Comparison of ENCODE assay signal across 8 mouse cellular contexts in the genomic region with DNA sequence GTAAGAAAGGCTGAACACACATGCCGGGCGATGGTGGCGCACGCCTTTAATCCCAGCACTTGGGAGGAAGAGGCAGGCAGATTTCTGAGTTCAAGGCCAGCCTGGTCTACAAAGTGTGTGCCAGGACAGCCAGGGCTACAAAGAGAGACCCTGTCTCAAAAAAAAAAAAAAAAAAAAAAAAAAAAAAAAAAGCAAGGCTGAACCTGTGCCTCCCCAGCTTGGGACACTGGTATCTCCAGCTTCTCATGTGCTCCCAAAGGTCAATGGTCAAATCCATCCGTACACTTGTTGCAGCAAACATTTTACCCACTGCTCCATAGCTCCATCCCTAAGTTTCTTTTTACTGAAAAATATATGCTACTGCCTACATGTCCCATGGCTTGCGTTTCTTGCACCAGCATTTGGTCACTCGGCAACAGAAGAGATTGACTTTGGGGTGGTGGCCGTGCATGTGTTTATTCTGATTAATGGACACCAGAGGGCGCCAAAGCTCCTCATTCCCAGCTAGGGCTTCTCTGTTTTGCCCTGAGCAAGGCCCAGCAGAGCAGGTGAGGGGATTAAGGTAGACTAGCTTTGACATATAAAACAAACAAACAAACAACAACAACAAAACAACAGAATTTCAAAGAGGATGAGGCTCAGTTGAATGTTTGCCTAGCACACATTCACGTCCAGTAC. TPM values are rescaled to one million over a fixed set of nuclear protein-coding genes. Genes with fewer than 3 reads are reported as not detected.
DNase-seq lines count a peak whose midpoint lies in the region; ATAC-seq and TF ChIP-seq lines count a peak whose summit lies in the region.

No protein-coding gene starts in this region.

- peak; percentile 94 for TF ChIP-seq CTCF in kidney, postnatal 0 days (IDR thresholded peaks at IDR 0.05; ENCODE audit: low read depth)

- no peak overlapping the region for H3K4me2 ChIP-seq in heart, embryonic 11.5 days
- H3K4me2 ChIP-seq in kidney, postnatal 0 days (ENCODE audit: low read length), result no peak overlapping the region
- H3K4me2 ChIP-seq in liver, embryonic 15.5 days, result no peak overlapping the region
- no peak overlapping the region for H3K4me2 ChIP-seq in neural tube, embryonic 11.5 days (ENCODE audit: low read depth)

- H3K9ac ChIP-seq in heart, embryonic 11.5 days (ENCODE audit: low read depth, low read length), result no peak overlapping the region
- H3K9ac ChIP-seq in kidney, postnatal 0 days (ENCODE audit: low read depth, low read length), result no peak overlapping the region
- H3K9ac ChIP-seq in liver, embryonic 15.5 days, result no peak overlapping the region
- H3K9ac ChIP-seq in neural tube, embryonic 11.5 days (ENCODE audit: low read length), result no peak overlapping the region

- no peaks in the 10 kb centered on the region for H3K9me3 ChIP-seq in heart, embryonic 11.5 days (replicated peaks; ENCODE audit: control insufficient read depth, low read length)
- no peaks in the 10 kb centered on the region for H3K9me3 ChIP-seq in kidney, postnatal 0 days (replicated peaks; ENCODE audit: low read length)
- no peaks in the 10 kb centered on the region for H3K9me3 ChIP-seq in liver, embryonic 15.5 days (replicated peaks)
- H3K9me3 ChIP-seq in neural tube, embryonic 11.5 days (ENCODE audit: control insufficient read depth, low read length), result no peaks in the 10 kb centered on the region

- 46% methylated on average over 10 of the region's 10 CpGs for WGBS in heart, embryonic 11.5 days (ENCODE audit: insufficient replicate concordance)
- WGBS in kidney, postnatal 0 days, result 47% methylated on average over 10 of the region's 10 CpGs
- 49% methylated on average over 10 of the region's 10 CpGs for WGBS in liver, embryonic 15.5 days (ENCODE audit: insufficient replicate concordance)
- WGBS in neural tube, embryonic 11.5 days, result 46% methylated on average over 10 of the region's 10 CpGs

- H3K4me1 ChIP-seq in heart, embryonic 11.5 days (ENCODE audit: control insufficient read depth, insufficient read depth, low read length), result no peaks in the 10 kb centered on the region
- no peaks in the 10 kb centered on the region for H3K4me1 ChIP-seq in kidney, postnatal 0 days (replicated peaks; ENCODE audit: insufficient read depth, low read length)
- H3K4me1 ChIP-seq in liver, embryonic 15.5 days (replicated peaks), result peaks cover 27% of the 10 kb centered on the region
- no peaks in the 10 kb centered on the region for H3K4me1 ChIP-seq in neural tube, embryonic 11.5 days (ENCODE audit: control insufficient read depth, insufficient read depth, low read length)

- H3K27ac ChIP-seq in heart, embryonic 11.5 days (ENCODE audit: low read depth, low read length), result no peak overlapping the region
- no peak overlapping the region for H3K27ac ChIP-seq in kidney, postnatal 0 days
- no peak overlapping the region for H3K27ac ChIP-seq in liver, embryonic 15.5 days (replicated peaks)
- H3K27ac ChIP-seq in neural tube, embryonic 11.5 days (ENCODE audit: low read depth, low read length), result no peak overlapping the region

- ATAC-seq in CD4-positive, CD25-positive, alpha-beta regulatory T cell, adult 4 months, result peak; percentile 79
- 0 out of 2 replicates have a peak, but pooled peaks have one; percentile 11 for ATAC-seq in heart, embryonic 11.5 days (replicated peaks; ENCODE audit: insufficient number of reproducible peaks, low FRiP score, low TSS enrichment)
- 0 out of 2 replicates have a peak, but pooled peaks have one; percentile 44 for ATAC-seq in kidney, postnatal 0 days (replicated peaks; ENCODE audit: low FRiP score, low read depth)
- peak; percentile 43; the same call in 1 of the 2 replicates for ATAC-seq in liver, embryonic 15.5 days (ENCODE audit: insufficient read depth)
- peak; percentile 58; the same call in 1 of the 2 replicates for ATAC-seq in neural tube, embryonic 11.5 days (ENCODE audit: insufficient read depth, low FRiP score, low TSS enrichment)

- no peaks in the 10 kb centered on the region for H3K27me3 ChIP-seq in heart, embryonic 11.5 days (ENCODE audit: control insufficient read depth, insufficient read depth, low read length)
- H3K27me3 ChIP-seq in kidney, postnatal 0 days (ENCODE audit: insufficient read depth, low read length), result no peaks in the 10 kb centered on the region
- H3K27me3 ChIP-seq in liver, embryonic 15.5 days, result no peaks in the 10 kb centered on the region
- H3K27me3 ChIP-seq in neural tube, embryonic 11.5 days (ENCODE audit: control insufficient read depth, insufficient read depth, low read length), result no peaks in the 10 kb centered on the region

- peak; percentile 69 for DNase-seq in adrenal gland, adult 2 months
- DNase-seq in embryo, embryonic 11.5 days (ENCODE audit: low read depth, low spot score), result peak; percentile 71
- peak; percentile 90 for DNase-seq in kidney, postnatal 0 days (ENCODE audit: low spot score)
- DNase-seq in neural tube, embryonic 11.5 days (ENCODE audit: low spot score), result peak; percentile 75
- DNase-seq in testis, postnatal 10 days (ENCODE audit: low spot score), result peak; percentile 69

- H3K36me3 ChIP-seq in heart, embryonic 11.5 days (ENCODE audit: control insufficient read depth, insufficient read depth, low read length), result no peaks in the 10 kb centered on the region
- H3K36me3 ChIP-seq in kidney, postnatal 0 days (ENCODE audit: insufficient read depth, low read length), result no peaks in the 10 kb centered on the region
- H3K36me3 ChIP-seq in liver, embryonic 15.5 days (replicated peaks), result no peaks in the 10 kb centered on the region
- no peaks in the 10 kb centered on the region for H3K36me3 ChIP-seq in neural tube, embryonic 11.5 days (ENCODE audit: control insufficient read depth, insufficient read depth, low read length)

- no peak overlapping the region for H3K4me3 ChIP-seq in heart, embryonic 11.5 days (ENCODE audit: low read depth, low read length)
- H3K4me3 ChIP-seq in kidney, postnatal 0 days (replicated peaks; ENCODE audit: low read depth, low read length), result no peak overlapping the region
- H3K4me3 ChIP-seq in liver, embryonic 15.5 days (replicated peaks), result no peak overlapping the region
- H3K4me3 ChIP-seq in neural tube, embryonic 11.5 days (ENCODE audit: low read depth, low read length), result no peak overlapping the region

RNA-seq across cellular contexts. Expression of gene Yipf2, which starts 9.2 kb away (rescaled TPM):
- polyA plus RNA-seq in CD4-positive, CD25-positive, alpha-beta regulatory T cell, adult 4 months (2017; shearing (Covaris generic)), result 10 to 100 TPM; 19.6 to 30.7 TPM
- 10 to 100 TPM; 26.5 to 36.1 TPM for total RNA-seq in adrenal gland, adult 2 months (2021)
- polyA plus RNA-seq in adrenal gland, adult 2 months (2012; rRNA removed), result 58.5 and 67.4 TPM in 2 replicates
- 10.9 and 11.8 TPM in 2 replicates for polyA plus RNA-seq in heart, embryonic 11.5 days (2014; fragmentation: Nextera tagmentation; extraction: Ambion mirVana)
- polyA plus RNA-seq in kidney, postnatal 0 days (2015; fragmentation: Nextera tagmentation; extraction: Ambion mirVana), result 30.2 and 31.6 TPM in 2 replicates
- polyA plus RNA-seq in liver, embryonic 15.5 days (2015; fragmentation: Nextera tagmentation; extraction: Ambion mirVana), result 10.9 and 12.7 TPM in 2 replicates
- 13.8 and 17.5 TPM in 2 replicates for polyA plus RNA-seq in neural tube, embryonic 11.5 days (2014; fragmentation: Nextera tagmentation; extraction: Ambion mirVana)

RNA-seq across cellular contexts. Expression of gene Timm29, which starts 9.3 kb away (rescaled TPM):
- 1 to 10 TPM; 3.2 to 6.1 TPM for polyA plus RNA-seq in CD4-positive, CD25-positive, alpha-beta regulatory T cell, adult 4 months (2017; shearing (Covaris generic))
- total RNA-seq in adrenal gland, adult 2 months (2021), result 10 to 100 TPM; 55.2 to 62.3 TPM
- 60.1 and 62.2 TPM in 2 replicates for polyA plus RNA-seq in adrenal gland, adult 2 months (2012; rRNA removed)
- 29.5 and 34.0 TPM in 2 replicates for polyA plus RNA-seq in heart, embryonic 11.5 days (2014; fragmentation: Nextera tagmentation; extraction: Ambion mirVana)
- polyA plus RNA-seq in kidney, postnatal 0 days (2015; fragmentation: Nextera tagmentation; extraction: Ambion mirVana), result 28.1 and 29.2 TPM in 2 replicates
- polyA plus RNA-seq in liver, embryonic 15.5 days (2015; fragmentation: Nextera tagmentation; extraction: Ambion mirVana), result 18.4 and 18.9 TPM in 2 replicates
- polyA plus RNA-seq in neural tube, embryonic 11.5 days (2014; fragmentation: Nextera tagmentation; extraction: Ambion mirVana), result 59.8 and 63.8 TPM in 2 replicates

RNA-seq across cellular contexts. Expression of gene Smarca4, which starts 14.1 kb away (rescaled TPM):
- polyA plus RNA-seq in CD4-positive, CD25-positive, alpha-beta regulatory T cell, adult 4 months (2017; shearing (Covaris generic)), result 10 to 100 TPM; 22.7 to 24.1 TPM
- total RNA-seq in adrenal gland, adult 2 months (2021), result 10 to 100 TPM; 72.3 to 88.2 TPM
- polyA plus RNA-seq in adrenal gland, adult 2 months (2012; rRNA removed), result 47.1 and 62.0 TPM in 2 replicates
- 77.4 and 78.7 TPM in 2 replicates for polyA plus RNA-seq in heart, embryonic 11.5 days (2014; fragmentation: Nextera tagmentation; extraction: Ambion mirVana)
- 41.7 and 46.0 TPM in 2 replicates for polyA plus RNA-seq in kidney, postnatal 0 days (2015; fragmentation: Nextera tagmentation; extraction: Ambion mirVana)
- polyA plus RNA-seq in liver, embryonic 15.5 days (2015; fragmentation: Nextera tagmentation; extraction: Ambion mirVana), result 22.5 and 24.5 TPM in 2 replicates
- polyA plus RNA-seq in neural tube, embryonic 11.5 days (2014; fragmentation: Nextera tagmentation; extraction: Ambion mirVana), result 172 and 175 TPM in 2 replicates

RNA-seq across cellular contexts. Expression of gene Carm1, which starts 55.2 kb away (rescaled TPM):
- polyA plus RNA-seq in CD4-positive, CD25-positive, alpha-beta regulatory T cell, adult 4 months (2017; shearing (Covaris generic)), result 10 to 100 TPM in 1 of 2 experiments, 1 to 10 TPM in 1; 7.1 to 11.4 TPM
- total RNA-seq in adrenal gland, adult 2 months (2021), result 10 to 100 TPM; 39.9 to 52.3 TPM
- 72.8 and 95.4 TPM in 2 replicates for polyA plus RNA-seq in adrenal gland, adult 2 months (2012; rRNA removed)
- polyA plus RNA-seq in heart, embryonic 11.5 days (2014; fragmentation: Nextera tagmentation; extraction: Ambion mirVana), result 44.0 and 47.2 TPM in 2 replicates
- polyA plus RNA-seq in kidney, postnatal 0 days (2015; fragmentation: Nextera tagmentation; extraction: Ambion mirVana), result 23.7 and 26.3 TPM in 2 replicates
- 18.2 and 23.1 TPM in 2 replicates for polyA plus RNA-seq in liver, embryonic 15.5 days (2015; fragmentation: Nextera tagmentation; extraction: Ambion mirVana)
- polyA plus RNA-seq in neural tube, embryonic 11.5 days (2014; fragmentation: Nextera tagmentation; extraction: Ambion mirVana), result 81.4 and 84.6 TPM in 2 replicates

Comparison
In these comparisons a context has a peak if more than half of its experiments do, and no peak if none do; other contexts are left out.
1. ATAC-seq: peak in every context shown above with its lines; median percentile 79 in CD4-positive, CD25-positive, alpha-beta regulatory T cell, adult 4 months; 58 in neural tube, embryonic 11.5 days; 44 in kidney, postnatal 0 days; 43 in liver, embryonic 15.5 days; 11 in heart, embryonic 11.5 days.